In the genomic region with DNA sequence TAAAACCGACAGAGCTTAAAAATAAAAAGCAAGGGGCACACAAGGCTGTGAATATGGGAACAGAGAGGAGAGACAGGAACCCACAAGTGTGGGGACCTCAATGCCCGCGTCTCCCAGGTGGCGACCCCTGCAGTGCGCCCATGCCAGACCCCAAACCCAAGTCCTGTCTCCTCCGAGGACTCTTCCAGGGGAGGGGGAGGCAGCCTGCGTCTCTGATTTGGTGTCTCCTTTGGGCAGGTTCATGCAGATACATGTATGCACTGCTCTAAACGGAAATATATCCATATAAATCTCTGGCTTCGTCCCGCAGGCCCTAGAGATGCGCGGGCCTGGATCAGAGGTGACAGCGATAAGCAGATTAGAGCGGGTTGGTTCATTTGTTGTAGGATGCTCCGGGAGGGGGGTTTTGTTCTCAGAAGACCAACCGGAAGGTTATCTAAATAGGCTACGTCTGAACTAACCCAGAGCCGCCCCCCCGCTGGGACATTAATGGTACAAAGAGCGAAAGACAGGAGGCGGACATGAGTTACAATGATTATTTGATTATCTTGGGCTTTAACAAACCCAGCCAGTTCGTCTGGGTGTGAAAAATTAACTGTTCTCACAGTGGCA, we compare ENCODE assay signal across 12 mouse cellular contexts.
A peak's percentile ranks its signal among the peaks of the same experiment; 100 is the strongest.
DNase-seq lines count a peak whose midpoint lies in the region; ATAC-seq lines count a peak whose summit lies in the region.
"Had no signal": no experiment of that assay in that cellular context is flagged by ENCODE, and none has a peak within 500 bp of the region (broad histone marks: within the 10 kb centered on the region; RNA-seq: fewer than 3 reads in every experiment).

No protein-coding gene starts in this region.

- no peaks in the 10 kb centered on the region for H3K36me3 ChIP-seq in hindbrain, embryonic 12.5 days
- H3K36me3 ChIP-seq in midbrain, embryonic 14.5 days (ENCODE audit: control insufficient read depth, insufficient read depth, low read length): no peaks in the 10 kb centered on the region

- peak overlapping the region; percentile 32; the same call in 1 of the 2 replicates for H3K9ac ChIP-seq in hindbrain, embryonic 12.5 days
- peak overlapping the region; percentile 23; the same call in 1 of the 2 replicates for H3K9ac ChIP-seq in midbrain, embryonic 14.5 days (replicated peaks; ENCODE audit: low read length)

- no peak for ATAC-seq in hindbrain, embryonic 12.5 days (ENCODE audit: low FRiP score)
- ATAC-seq in midbrain, embryonic 14.5 days (ENCODE audit: low FRiP score, low TSS enrichment): no peak
- no peak for ATAC-seq in granulocyte monocyte progenitor cell, adult 5-6 weeks (replicated peaks; ENCODE audit: poor library complexity, severe bottlenecking)
- no peak for ATAC-seq in frontal cortex, adult (ENCODE audit: low TSS enrichment)

- H3K4me2 ChIP-seq in hindbrain, embryonic 12.5 days (replicated peaks): peak overlapping the region; percentile 27
- peak overlapping the region; percentile 39 for H3K4me2 ChIP-seq in midbrain, embryonic 14.5 days (ENCODE audit: low read length)

- WGBS in hindbrain, embryonic 12.5 days: 1% methylated on average over 22 of the region's 22 CpGs
- 2% methylated on average over 22 of the region's 22 CpGs for WGBS in midbrain, embryonic 14.5 days

- H3K27ac ChIP-seq in hindbrain, embryonic 12.5 days: peak overlapping the region; percentile 84
- H3K27ac ChIP-seq in midbrain, embryonic 14.5 days (replicated peaks; ENCODE audit: low read depth, low read length): peak overlapping the region; percentile 81

- peak; percentile 58 to 66 for DNase-seq in cerebellum, postnatal 10 days
- DNase-seq in cerebellum, postnatal 4 days (ENCODE audit: low spot score in 2 of 2): no peak
- peak; percentile 60 for DNase-seq in ES-CJ7 (ENCODE audit: low read depth, low spot score)
- DNase-seq in midbrain, embryonic 14.5 days: peak; percentile 78
- no peak for DNase-seq in urinary bladder, adult 2 months (ENCODE audit: low spot score)
- DNase-seq: adrenal gland, postnatal 25 days; cerebellum, postnatal 36 days; kidney, postnatal 36 days; thymus, postnatal 36 days had no signal

- H3K4me1 ChIP-seq in hindbrain, embryonic 12.5 days: peaks cover 35% of the 10 kb centered on the region
- H3K4me1 ChIP-seq in midbrain, embryonic 14.5 days (ENCODE audit: control insufficient read depth, insufficient read depth, low read length): peaks cover 35% of the 10 kb centered on the region

- H3K27me3 ChIP-seq in hindbrain, embryonic 12.5 days: peaks cover 67% of the 10 kb centered on the region
- peaks cover 15% of the 10 kb centered on the region; the same call in 1 of the 2 replicates for H3K27me3 ChIP-seq in midbrain, embryonic 14.5 days (ENCODE audit: control insufficient read depth, insufficient read depth, low read length)

- H3K9me3 ChIP-seq in hindbrain, embryonic 12.5 days (replicated peaks): no peaks in the 10 kb centered on the region
- H3K9me3 ChIP-seq in midbrain, embryonic 14.5 days (ENCODE audit: control insufficient read depth, low read length): no peaks in the 10 kb centered on the region

- 0 out of 2 replicates have a peak overlapping the region, but pooled peaks have one; percentile 2 for H3K4me3 ChIP-seq in hindbrain, embryonic 12.5 days
- H3K4me3 ChIP-seq in midbrain, embryonic 14.5 days (replicated peaks; ENCODE audit: low read depth, low read length): no peak overlapping the region

Comparison
In these comparisons a context has a peak if more than half of its experiments do, and no peak if none do; other contexts are left out.
1. DNase-seq: peak in cerebellum, postnatal 10 days (2 of 2), ES-CJ7 (single experiment) and midbrain, embryonic 14.5 days (single experiment); none in cerebellum, postnatal 4 days (0 of 2) and urinary bladder, adult 2 months (single experiment).